Mouse (Mus musculus): ENCODE measurements around the gene Pgf.

DNA sequence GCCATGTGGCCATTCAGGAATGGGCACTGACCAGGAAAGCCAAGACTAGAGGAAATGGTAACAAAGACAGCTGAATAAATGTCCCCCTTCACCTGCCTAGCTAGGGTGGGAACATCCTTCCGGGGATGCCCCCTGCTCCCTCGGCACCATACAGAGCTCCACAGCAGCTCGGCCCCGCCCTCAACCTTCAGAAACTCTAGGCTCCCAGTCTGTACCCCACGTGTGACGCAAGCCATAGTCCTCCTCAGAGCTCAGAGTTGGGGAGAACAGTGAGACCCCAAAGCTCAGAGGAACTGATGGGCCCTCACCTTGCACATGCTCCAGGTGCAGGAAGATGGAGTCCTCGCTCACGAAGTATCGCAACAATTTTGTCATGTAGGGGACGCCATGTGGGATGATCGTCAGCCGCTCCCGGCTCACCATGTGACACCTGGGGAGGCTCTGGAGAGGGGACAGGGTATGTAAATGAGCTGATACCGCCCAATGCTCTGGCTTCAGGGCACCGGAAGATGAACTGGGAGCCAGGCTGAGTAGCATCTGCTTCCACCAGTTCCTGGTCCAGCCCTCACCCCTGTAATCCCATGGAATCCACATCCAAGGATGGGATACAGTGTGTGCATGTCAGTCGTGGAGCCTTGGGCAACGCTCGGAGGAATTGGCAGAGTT, 37.4 kb downstream of the Pgf start:
- TF ChIP-seq POLR2A (IDR thresholded peaks at IDR 0.05; ENCODE audit: insufficient read depth, low read depth, low read length) = no peak
- TF ChIP-seq CTCF (IDR thresholded peaks at IDR 0.05) = no peak
